Mouse (Mus musculus) adrenal gland, adult 10 weeks (tissue): Measurements from ENCODE around the gene Rnf2. TPM values are rescaled to one million over a fixed set of nuclear protein-coding genes. Genes with fewer than 3 reads are reported as not detected.

ENCODE experiments used
- polyA plus RNA-seq: library from polyadenylated mRNA; stranded (reverse); fragments of 350-450 nt; fragmentation: Illumina TruSeq; extraction: RNeasy Lipid Tissue Mini Kit (QIAGEN cat#74804); gene quantifications from one replicate; pipeline ENCODE4 v1.2.3, GENCODE M21; 2014; ENCODE audit warnings: low read depth, low replicate concordance

Gene Rnf2
- 243 TPM for polyA plus RNA-seq

DNA sequence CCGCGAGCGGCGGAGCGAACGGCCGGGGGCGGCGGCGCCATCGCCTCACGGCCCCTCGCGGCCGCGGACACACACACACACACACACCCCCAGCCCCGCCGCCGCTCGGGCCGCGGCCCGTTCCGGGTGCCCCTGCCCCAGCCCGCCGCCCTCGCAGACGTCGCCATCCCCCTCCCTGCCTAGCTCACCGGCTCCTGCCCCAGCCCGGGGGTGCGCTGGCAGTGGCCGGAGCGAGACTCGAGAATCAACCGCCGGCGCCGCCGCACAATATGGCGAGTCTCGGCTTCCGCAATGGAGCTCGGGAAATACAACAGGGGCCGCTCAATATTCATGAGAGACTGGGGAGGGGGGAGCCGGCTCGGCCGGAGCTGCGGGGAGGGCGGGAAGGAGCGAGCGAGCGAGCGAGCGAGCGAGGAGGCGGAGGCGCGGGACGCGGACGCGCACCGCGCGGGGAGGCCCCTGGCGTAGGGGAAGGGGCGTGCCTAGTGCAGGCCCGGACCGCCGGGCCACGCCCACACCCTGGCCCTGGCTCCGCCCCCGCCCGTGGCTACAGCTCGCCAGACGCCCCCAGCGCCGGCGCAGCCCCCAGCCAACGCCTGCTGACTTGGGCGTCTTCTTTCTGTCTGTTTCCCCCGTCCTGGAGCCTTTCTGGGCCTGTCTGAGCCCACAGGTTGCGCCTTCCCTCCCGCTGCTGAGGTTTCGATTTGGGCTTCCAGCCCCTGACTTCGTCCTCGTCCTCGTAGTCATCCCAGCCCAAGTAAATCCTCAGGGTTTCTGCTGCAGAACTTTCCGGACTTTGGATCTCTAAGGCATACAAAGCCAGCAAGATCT lies at the start of gene Rnf2:
Gene Rnf2 (minus strand): TSS at position 425 of the 831 bp plus-strand sequence.

DNA sequence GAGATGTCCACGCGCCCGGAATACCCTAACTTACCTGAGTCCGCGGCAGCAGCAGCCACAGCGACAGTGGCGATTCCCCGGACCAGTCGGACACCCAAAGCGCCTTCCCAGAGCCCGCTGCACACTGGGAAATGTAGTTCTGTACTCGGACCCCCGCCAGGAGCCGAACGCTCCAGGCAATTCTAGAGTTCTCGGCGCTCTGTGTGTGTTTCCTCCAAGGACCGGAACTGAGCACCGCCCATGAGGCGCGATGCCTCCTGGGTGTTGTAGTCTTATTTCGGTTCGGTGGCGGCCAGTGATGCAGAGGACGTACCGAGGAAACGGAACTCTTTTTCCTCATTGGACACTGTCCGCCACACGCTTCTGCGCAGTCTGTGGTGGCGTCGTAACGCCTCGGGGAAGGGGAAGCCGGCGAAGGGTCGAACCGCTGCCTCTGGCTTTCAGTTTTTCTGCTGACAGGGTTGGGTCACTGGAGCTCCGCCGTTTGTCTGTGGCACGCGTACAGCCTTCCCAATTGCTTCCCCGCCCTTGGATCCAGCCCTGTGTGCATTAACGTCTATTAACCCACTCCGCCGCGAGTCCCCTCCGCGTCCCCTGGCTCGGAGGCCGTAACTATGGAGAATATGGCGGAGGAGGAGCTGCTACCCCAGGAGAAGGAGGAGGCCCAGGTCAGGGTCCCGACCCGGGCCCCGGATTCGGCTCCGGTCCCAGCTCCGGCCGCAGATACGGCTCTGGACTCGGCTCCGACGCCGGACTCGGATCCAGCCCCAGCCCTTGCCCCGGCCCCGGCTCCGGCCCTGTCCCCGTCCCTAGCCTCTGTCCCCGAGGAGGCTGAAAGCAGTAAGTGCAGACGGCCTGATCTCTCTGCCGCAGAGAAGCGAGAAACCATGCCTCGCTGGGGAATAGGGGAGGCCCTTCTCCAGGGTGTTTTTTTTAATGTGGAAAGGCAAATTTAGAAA lies 72.2 kb downstream of the Rnf2 start, which contains the start of the genes Swt1 and Trmt1l:
Gene Swt1 (minus strand): TSS at position 193 of the 959 bp plus-strand sequence.
Gene Trmt1l (plus strand): TSS at position 280 of the 959 bp plus-strand sequence.

Other genes with a start within 250 kb of the Rnf2 start
- gene Ivns1abp, start 156.5 kb downstream of the Rnf2 start, polyA plus RNA-seq: 277 TPM
- 58.8 TPM for gene Swt1, start 72.5 kb downstream of the Rnf2 start, polyA plus RNA-seq
- gene Trmt1l, start 72.4 kb downstream of the Rnf2 start, polyA plus RNA-seq: 50.6 TPM
- gene Fam129a, start 70.2 kb upstream of the Rnf2 start, polyA plus RNA-seq: 113 TPM